15 mouse cellular contexts compared by ENCODE assay signal in the genomic region with DNA sequence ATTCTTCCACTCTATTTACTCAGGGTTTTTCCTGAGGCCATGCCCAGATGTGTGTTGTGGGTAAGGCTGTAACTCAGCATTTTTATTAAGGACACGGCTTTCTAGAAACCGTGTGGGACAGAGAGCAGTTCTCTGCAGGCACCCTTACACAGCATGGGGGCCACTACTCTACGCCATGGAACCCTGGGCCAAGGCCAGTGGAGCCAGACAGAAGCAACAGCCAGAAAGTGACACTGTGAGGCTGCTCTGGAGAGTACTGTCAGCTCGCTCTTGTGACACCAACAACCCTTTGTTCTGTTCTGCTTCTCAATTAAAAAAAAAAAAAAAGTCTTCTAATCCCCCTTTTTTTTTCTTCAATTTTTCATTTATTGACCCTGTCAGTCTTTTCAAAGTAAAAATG.
A peak's percentile ranks its signal among the peaks of the same experiment; 100 is the strongest.
DNase-seq lines count a peak whose midpoint lies in the region; ATAC-seq lines count a peak whose summit lies in the region.
"Had no signal": no experiment of that assay in that cellular context is flagged by ENCODE, and none has a peak within 500 bp of the region (broad histone marks: within the 10 kb centered on the region; RNA-seq: fewer than 3 reads in every experiment).

No protein-coding gene starts in this region.

- peaks cover 16% of the 10 kb centered on the region for H3K4me1 ChIP-seq in forebrain, embryonic 10.5 days
- peaks cover 4% of the 10 kb centered on the region for H3K4me1 ChIP-seq in forebrain, embryonic 16.5 days (replicated peaks; ENCODE audit: control insufficient read depth, insufficient read depth, low read length)
- peaks cover 7% of the 10 kb centered on the region for H3K4me1 ChIP-seq in forebrain, embryonic 12.5 days
- peaks cover 4% of the 10 kb centered on the region for H3K4me1 ChIP-seq in limb, embryonic 13.5 days
- H3K4me1 ChIP-seq: kidney, embryonic 15.5 days had no signal

- ATAC-seq in forebrain, embryonic 16.5 days = no peak
- ATAC-seq in forebrain, embryonic 12.5 days (ENCODE audit: low FRiP score) = peak; percentile 36; the same call in 1 of the 2 replicates
- ATAC-seq in limb, embryonic 13.5 days (ENCODE audit: low FRiP score, low read depth) = no peak
- ATAC-seq: inflammation-experienced regulatory T-cells, adult 6 months; lung, postnatal 0 days; Patski had no signal

- H3K9ac ChIP-seq in forebrain, embryonic 16.5 days (replicated peaks; ENCODE audit: low read depth, low read length) = no peak overlapping the region
- H3K9ac ChIP-seq in forebrain, embryonic 12.5 days = no peak overlapping the region
- no peak overlapping the region for H3K9ac ChIP-seq in limb, embryonic 13.5 days
- H3K9ac ChIP-seq: kidney, embryonic 15.5 days; liver, embryonic 14.5 days had no signal

- WGBS in forebrain, embryonic 10.5 days = 38% methylated on average over 4 of the region's 4 CpGs
- WGBS in forebrain, embryonic 16.5 days = 13% methylated on average over 4 of the region's 4 CpGs
- WGBS in forebrain, embryonic 12.5 days = 29% methylated on average over 4 of the region's 4 CpGs
- 46% methylated on average over 4 of the region's 4 CpGs for WGBS in limb, embryonic 13.5 days

- no peak overlapping the region for H3K4me2 ChIP-seq in forebrain, embryonic 16.5 days (ENCODE audit: low read length)
- no peak overlapping the region for H3K4me2 ChIP-seq in forebrain, embryonic 12.5 days
- H3K4me2 ChIP-seq in limb, embryonic 13.5 days (replicated peaks) = no peak overlapping the region
- H3K4me2 ChIP-seq: kidney, embryonic 15.5 days had no signal

- H3K27me3 ChIP-seq in forebrain, embryonic 10.5 days (ENCODE audit: poor library complexity, severe bottlenecking) = no peaks in the 10 kb centered on the region
- H3K27me3 ChIP-seq in forebrain, embryonic 16.5 days (replicated peaks; ENCODE audit: control insufficient read depth, insufficient read depth, low read length) = no peaks in the 10 kb centered on the region
- no peaks in the 10 kb centered on the region for H3K27me3 ChIP-seq in forebrain, embryonic 12.5 days
- H3K27me3 ChIP-seq in limb, embryonic 13.5 days = no peaks in the 10 kb centered on the region
- H3K27me3 ChIP-seq: kidney, embryonic 15.5 days had no signal

- peak overlapping the region; percentile 58; the same call in 1 of the 2 replicates for H3K27ac ChIP-seq in forebrain, embryonic 10.5 days
- H3K27ac ChIP-seq in forebrain, embryonic 16.5 days (ENCODE audit: low read length) = no peak overlapping the region
- H3K27ac ChIP-seq in forebrain, embryonic 12.5 days = peak overlapping the region; percentile 66; the same call in 1 of the 2 replicates
- peak overlapping the region; percentile 53; the same call in 1 of the 2 replicates for H3K27ac ChIP-seq in limb, embryonic 13.5 days
- H3K27ac ChIP-seq: kidney, embryonic 15.5 days; liver, embryonic 14.5 days; stomach, postnatal 0 days had no signal

- peaks cover 2% of the 10 kb centered on the region; the same call in 1 of the 2 replicates for H3K36me3 ChIP-seq in forebrain, embryonic 10.5 days (replicated peaks)
- no peaks in the 10 kb centered on the region for H3K36me3 ChIP-seq in forebrain, embryonic 16.5 days (ENCODE audit: control insufficient read depth, insufficient read depth)
- no peaks in the 10 kb centered on the region for H3K36me3 ChIP-seq in forebrain, embryonic 12.5 days (replicated peaks)
- no peaks in the 10 kb centered on the region for H3K36me3 ChIP-seq in limb, embryonic 13.5 days
- H3K36me3 ChIP-seq: kidney, embryonic 15.5 days had no signal

- H3K4me3 ChIP-seq in forebrain, embryonic 10.5 days = no peak overlapping the region
- H3K4me3 ChIP-seq in forebrain, embryonic 16.5 days (replicated peaks; ENCODE audit: low read length) = no peak overlapping the region
- no peak overlapping the region for H3K4me3 ChIP-seq in forebrain, embryonic 12.5 days (replicated peaks)
- H3K4me3 ChIP-seq in limb, embryonic 13.5 days = no peak overlapping the region
- H3K4me3 ChIP-seq: kidney, embryonic 15.5 days had no signal

- DNase-seq in forebrain, embryonic 10.5 days (ENCODE audit: extremely low spot score, low spot score) = no peak
- peak; percentile 11 for DNase-seq in lung, postnatal 10 days
- DNase-seq in lung, postnatal 14 days = no peak
- no peak for DNase-seq in cerebellum, adult 11 months
- DNase-seq in right cerebral cortex, postnatal 25 days = no peak
- DNase-seq: thymus, postnatal 36 days had no signal

- no peaks in the 10 kb centered on the region for H3K9me3 ChIP-seq in forebrain, embryonic 10.5 days
- 0 out of 2 replicates have a peak, but pooled peaks cover 2% of the 10 kb centered on the region for H3K9me3 ChIP-seq in forebrain, embryonic 16.5 days (ENCODE audit: control insufficient read depth, low read length)
- H3K9me3 ChIP-seq in forebrain, embryonic 12.5 days = no peaks in the 10 kb centered on the region
- no peaks in the 10 kb centered on the region for H3K9me3 ChIP-seq in limb, embryonic 13.5 days
- H3K9me3 ChIP-seq: kidney, embryonic 15.5 days had no signal
